Comparison of ENCODE assay signal across 9 mouse cellular contexts in the genomic region with DNA sequence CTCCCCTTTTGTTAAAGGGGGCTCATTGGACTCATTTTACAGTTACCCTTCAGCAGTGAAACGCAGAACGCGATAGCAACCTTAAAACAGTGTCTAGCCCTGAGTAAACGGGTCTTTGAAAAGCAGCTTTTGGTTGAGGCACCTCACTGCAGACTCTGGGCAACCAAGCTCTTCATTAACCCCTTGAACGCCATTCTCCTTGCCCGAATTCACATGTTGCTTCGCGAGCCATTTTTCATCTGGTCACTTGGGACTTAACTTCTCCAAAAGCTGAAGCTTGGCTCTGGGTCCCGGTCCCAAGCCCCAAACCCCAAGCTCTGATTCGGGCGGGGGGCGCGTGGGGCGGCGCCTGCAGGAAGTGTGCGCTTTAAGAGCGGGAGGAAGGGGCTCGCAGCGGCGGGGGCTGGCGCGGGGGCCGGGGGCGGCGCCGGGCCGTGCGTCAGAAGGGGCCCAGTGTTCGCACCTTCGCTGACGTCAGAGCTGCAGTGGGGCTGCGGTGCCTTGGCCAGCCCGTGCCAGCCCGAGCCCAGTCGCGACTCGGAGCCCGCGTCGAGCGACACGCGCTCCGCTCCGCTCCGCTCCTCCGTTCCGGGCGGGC. TPM values are rescaled to one million over a fixed set of nuclear protein-coding genes. Genes with fewer than 3 reads are reported as not detected.
DNase-seq lines count a peak whose midpoint lies in the region; ATAC-seq and TF ChIP-seq lines count a peak whose summit lies in the region.
"Had no signal": no experiment of that assay in that cellular context is flagged by ENCODE, and none has a peak within 500 bp of the region (broad histone marks: within the 10 kb centered on the region; RNA-seq: fewer than 3 reads in every experiment).

A gene (plus strand): TSS at position 525 of the 598 bp plus-strand sequence.

- no peaks in the 10 kb centered on the region for H3K27me3 ChIP-seq in testis, adult 2 months (ENCODE audit: control insufficient read depth, insufficient read depth, low read length)
- peaks cover 48% of the 10 kb centered on the region for H3K27me3 ChIP-seq in hindbrain, embryonic 11.5 days (ENCODE audit: control insufficient read depth, insufficient read depth, low read length)
- H3K27me3 ChIP-seq in stomach, embryonic 16.5 days (ENCODE audit: control insufficient read depth, insufficient read depth, low read length): peaks cover 33% of the 10 kb centered on the region

- DNase-seq in gastrocnemius, postnatal 10 days: no peak
- DNase-seq in gastrocnemius, adult 18-20 months (ENCODE audit: low spot score): no peak
- DNase-seq in testis, postnatal 14 days (ENCODE audit: low spot score): no peak
- peak; percentile 75 for DNase-seq in hindbrain, embryonic 11.5 days (ENCODE audit: low spot score)
- peak; percentile 33 for DNase-seq in liver
- no peak for DNase-seq in cerebellum, postnatal 36 days

- H3K9ac ChIP-seq in hindbrain, embryonic 11.5 days (ENCODE audit: low read depth, low read length): peak within 1 kb of the TSS; percentile 73
- H3K9ac ChIP-seq in stomach, embryonic 16.5 days (ENCODE audit: low read length): peak within 1 kb of the TSS; percentile 73

- under 1% methylated on average over 36 of the region's 49 CpGs for WGBS in hindbrain, embryonic 11.5 days
- WGBS in stomach, embryonic 16.5 days: 1% methylated on average over 47 of the region's 49 CpGs

- H3K4me2 ChIP-seq in hindbrain, embryonic 11.5 days (replicated peaks; ENCODE audit: low read depth, low read length): peak within 1 kb of the TSS; percentile 66
- peak within 1 kb of the TSS; percentile 64 for H3K4me2 ChIP-seq in stomach, embryonic 16.5 days (ENCODE audit: low read depth, low read length)

- peak; percentile 87 for ATAC-seq in hindbrain, embryonic 11.5 days (ENCODE audit: low FRiP score)
- peak; percentile 90 for ATAC-seq in stomach, embryonic 16.5 days (ENCODE audit: insufficient read depth, low FRiP score)

- no peak for TF ChIP-seq CTCF in testis, adult 2 months (IDR thresholded peaks at IDR 0.05; ENCODE audit: control insufficient read depth, insufficient read depth, insufficient replicate concordance, low read depth, low read length)

- no peaks in the 10 kb centered on the region for H3K36me3 ChIP-seq in testis, adult 2 months (ENCODE audit: control insufficient read depth, insufficient read depth, low read length)
- no peaks in the 10 kb centered on the region for H3K36me3 ChIP-seq in hindbrain, embryonic 11.5 days (ENCODE audit: control insufficient read depth, insufficient read depth, low read length)
- H3K36me3 ChIP-seq in stomach, embryonic 16.5 days (ENCODE audit: control insufficient read depth, insufficient read depth, low read length): no peaks in the 10 kb centered on the region

- H3K27ac ChIP-seq in testis, adult 2 months (ENCODE audit: control insufficient read depth, insufficient read depth, low read depth, low read length): peak within 1 kb of the TSS; percentile 89
- peak within 1 kb of the TSS; percentile 65 for H3K27ac ChIP-seq in hindbrain, embryonic 11.5 days (ENCODE audit: low read depth, low read length)
- peak within 1 kb of the TSS; percentile 34 for H3K27ac ChIP-seq in stomach, embryonic 16.5 days (ENCODE audit: low read length)

- H3K9me3 ChIP-seq in hindbrain, embryonic 11.5 days (ENCODE audit: control insufficient read depth, low read length): no peaks in the 10 kb centered on the region
- H3K9me3 ChIP-seq in stomach, embryonic 16.5 days (replicated peaks; ENCODE audit: control insufficient read depth, low read length): no peaks in the 10 kb centered on the region

- TF ChIP-seq POLR2A in testis, adult 2 months (IDR thresholded peaks at IDR 0.05; ENCODE audit: control insufficient read depth, low read depth, low read length): peak; percentile 92

- peak within 1 kb of the TSS; percentile 100 for H3K4me3 ChIP-seq in testis, adult 2 months (ENCODE audit: control insufficient read depth, low read depth, low read length)
- H3K4me3 ChIP-seq in hindbrain, embryonic 11.5 days (ENCODE audit: low read depth, low read length): peak within 1 kb of the TSS; percentile 64
- H3K4me3 ChIP-seq in stomach, embryonic 16.5 days (replicated peaks; ENCODE audit: low read length): peak within 1 kb of the TSS; percentile 59

- H3K4me1 ChIP-seq in testis, adult 2 months (ENCODE audit: control insufficient read depth, insufficient read depth, low read length): no peaks in the 10 kb centered on the region; the same call in 1 of the 2 replicates
- no peaks in the 10 kb centered on the region for H3K4me1 ChIP-seq in hindbrain, embryonic 11.5 days (replicated peaks; ENCODE audit: control insufficient read depth, insufficient read depth, low read length)
- no peaks in the 10 kb centered on the region; the same call in 1 of the 2 replicates for H3K4me1 ChIP-seq in stomach, embryonic 16.5 days (ENCODE audit: control insufficient read depth, insufficient read depth, low read length)

RNA-seq across cellular contexts. Expression of the gene that starts here (rescaled TPM):
- 10 to 100 TPM; 30.3 to 36.6 TPM for total RNA-seq in gastrocnemius, postnatal 10 days (2021)
- under 1 TPM; 0.12 to 0.25 TPM for total RNA-seq in gastrocnemius, adult 18-20 months (2021)
- polyA plus RNA-seq in testis, adult 2 months (2012; rRNA removed): 29.9 and 39.0 TPM in 2 replicates
- 16.1 and 24.7 TPM in 2 replicates for polyA plus RNA-seq in hindbrain, embryonic 11.5 days (2014; fragmentation: Nextera tagmentation; extraction: Ambion mirVana)
- polyA plus RNA-seq in stomach, embryonic 16.5 days (2015; fragmentation: Nextera tagmentation; extraction: Ambion mirVana): 3.9 and 5.6 TPM in 2 replicates
- polyA plus RNA-seq: liver, adult 2 months had no signal

Comparison
In these comparisons a context has a peak if more than half of its experiments do, and no peak if none do; other contexts are left out.
1. RNA of the gene that starts here (total RNA-seq): 30.3 to 36.6 TPM in gastrocnemius, postnatal 10 days; 0.12 to 0.25 TPM in gastrocnemius, adult 18-20 months; every median in the first group is over 10 times any median in the second.
2. DNase-seq: peak in hindbrain, embryonic 11.5 days (single experiment) and liver (single experiment); none in gastrocnemius, postnatal 10 days (single experiment), gastrocnemius, adult 18-20 months (single experiment), testis, postnatal 14 days (single experiment) and cerebellum, postnatal 36 days (0 of 2).
3. H3K27ac ChIP-seq: peak in every context shown above with its lines; median percentile 89 in testis, adult 2 months; 65 in hindbrain, embryonic 11.5 days; 34 in stomach, embryonic 16.5 days.
4. Peak in every context shown above with its lines, with median percentiles within 50 percentile points of each other: H3K4me3 ChIP-seq.